Mouse (Mus musculus) neural tube, embryonic 12.5 days (tissue): ENCODE measurements around the gene Crcp. TPM values are rescaled to one million over a fixed set of nuclear protein-coding genes. Genes with fewer than 3 reads are reported as not detected.
"Not testable (repeated sequence)": the region's sequence is repeated elsewhere in the genome, so short reads cannot be mapped to it uniquely, and the experiment has no call there.

Experiments used
- ATAC-seq: fragments of 200-750 bp; cut with Nextera tagmentation; 2 replicates; pipeline ENCODE4 v1.8.0; 2017; ENCODE audit warnings: low read depth, mild to moderate bottlenecking, moderate TSS enrichment, moderate library complexity; ENCODE audit not compliant: low FRiP score
- H3K27ac ChIP-seq: fragments of 300-500 bp; sonication (generic); 2 replicates; pipeline ENCODE4 v1.5.1; 2016
- H3K27me3 ChIP-seq: fragments of 300-500 bp; sonication (generic); replicated peaks from 2 replicates; pipeline ENCODE4 v1.6.1; 2016; ENCODE audit warnings: mild to moderate bottlenecking
- H3K36me3 ChIP-seq: fragments of 300-500 bp; sonication (generic); 2 replicates; pipeline ENCODE4 v1.6.1; 2016; ENCODE audit warnings: mild to moderate bottlenecking
- H3K4me1 ChIP-seq: fragments of 300-500 bp; sonication (generic); 2 replicates; pipeline ENCODE4 v1.6.1; 2016
- H3K4me2 ChIP-seq: fragments of 300-500 bp; sonication (generic); replicated peaks from 2 replicates; pipeline ENCODE4 v1.6.1; 2016; ENCODE audit warnings: mild to moderate bottlenecking
- H3K4me3 ChIP-seq: fragments of 300-500 bp; sonication (generic); 2 replicates; pipeline ENCODE4 v1.5.1; 2016
- H3K9ac ChIP-seq: fragments of 300-500 bp; sonication (generic); 2 replicates; pipeline ENCODE4 v1.6.1; 2016; ENCODE audit warnings: mild to moderate bottlenecking
- H3K9me3 ChIP-seq: fragments of 300-500 bp; sonication (generic); 2 replicates; pipeline ENCODE4 v1.6.1; 2016; ENCODE audit warnings: mild to moderate bottlenecking
- WGBS: fragments of 180-500 bp; shearing (Covaris S2); methylation state at CpG from one replicate; pipeline ENCODE4 v1.1.7; 2016; 5-methylcytosine and 5-hydroxymethylcytosine counted together
- polyA plus RNA-seq: library from polyadenylated mRNA; unstranded; fragments of >200 nt; fragmentation: Nextera tagmentation; extraction: Ambion mirVana; gene quantifications from 2 replicates; pipeline ENCODE4 v1.2.1, GENCODE M21; 2016

The Crcp gene
- polyA plus RNA-seq, 1 experiment from 2014 or later = 65.3 TPM

DNA sequence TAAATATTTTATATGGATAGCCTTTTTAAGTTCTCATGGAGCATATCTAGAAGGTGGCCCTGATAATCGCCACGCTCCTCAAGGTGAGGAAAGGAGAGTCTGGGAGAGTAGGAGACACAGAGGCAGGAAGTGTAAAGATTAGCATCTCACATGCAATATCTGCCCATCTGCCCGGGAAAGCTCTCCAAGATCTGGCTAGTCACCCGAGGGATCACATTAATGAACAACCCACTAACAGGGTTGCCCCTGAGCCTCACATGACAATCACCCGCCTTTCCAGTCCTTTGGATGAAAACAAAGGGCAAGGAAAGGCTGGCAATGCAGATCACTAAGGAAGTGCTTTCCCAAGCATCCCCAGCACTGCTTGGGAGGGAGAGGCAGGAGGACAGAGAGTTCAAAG is 2.0 kb upstream of the Crcp start:
- ATAC-seq = no peak
- H3K4me2 ChIP-seq = no peak overlapping the region
- no peak overlapping the region for H3K4me3 ChIP-seq
- H3K27ac ChIP-seq = no peak overlapping the region
- H3K36me3 ChIP-seq = no peaks in the 10 kb centered on the region
- peaks cover 4% of the 10 kb centered on the region; the same call in 1 of the 2 replicates for H3K4me1 ChIP-seq
- WGBS = 77% methylated on average over 5 of the region's 5 CpGs
- H3K27me3 ChIP-seq = peaks cover 5% of the 10 kb centered on the region; the same call in 1 of the 2 replicates
- H3K9me3 ChIP-seq = no peaks in the 10 kb centered on the region
- no peak overlapping the region for H3K9ac ChIP-seq

DNA sequence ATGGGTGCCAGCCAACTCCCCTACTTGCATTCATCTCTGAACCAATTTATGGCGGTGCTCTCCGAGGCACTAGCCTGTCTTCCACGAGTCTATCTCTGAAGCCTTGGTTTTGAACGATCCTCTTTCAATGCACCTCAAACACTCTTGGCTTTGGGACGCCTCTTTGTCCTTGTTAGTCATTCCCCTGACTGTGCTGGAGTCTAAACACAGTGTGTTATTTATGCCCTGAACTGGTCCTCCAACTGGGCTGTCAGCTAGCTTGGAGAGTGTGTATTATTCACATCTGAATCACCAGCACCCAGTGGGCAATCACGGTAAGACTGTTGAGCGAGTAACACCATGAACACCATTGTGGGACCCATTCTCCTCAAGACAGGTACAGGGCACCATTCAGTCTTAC is 1.4 kb upstream of the Crcp start:
- Histone ChIP-seq H3K9ac (no peak overlapping the region), H3K4me3 (no peak overlapping the region), H3K4me2 (no peak overlapping the region), H3K36me3 (no peaks in the 10 kb centered on the region), H3K4me1 (peaks cover 4% of the 10 kb centered on the region; the same call in 1 of the 2 replicates), H3K27ac (no peak overlapping the region), H3K27me3 (peaks cover 5% of the 10 kb centered on the region; the same call in 1 of the 2 replicates), H3K9me3 (no peaks in the 10 kb centered on the region)
- ATAC-seq = no peak
- WGBS = 87% methylated on average over 7 of the region's 7 CpGs

DNA sequence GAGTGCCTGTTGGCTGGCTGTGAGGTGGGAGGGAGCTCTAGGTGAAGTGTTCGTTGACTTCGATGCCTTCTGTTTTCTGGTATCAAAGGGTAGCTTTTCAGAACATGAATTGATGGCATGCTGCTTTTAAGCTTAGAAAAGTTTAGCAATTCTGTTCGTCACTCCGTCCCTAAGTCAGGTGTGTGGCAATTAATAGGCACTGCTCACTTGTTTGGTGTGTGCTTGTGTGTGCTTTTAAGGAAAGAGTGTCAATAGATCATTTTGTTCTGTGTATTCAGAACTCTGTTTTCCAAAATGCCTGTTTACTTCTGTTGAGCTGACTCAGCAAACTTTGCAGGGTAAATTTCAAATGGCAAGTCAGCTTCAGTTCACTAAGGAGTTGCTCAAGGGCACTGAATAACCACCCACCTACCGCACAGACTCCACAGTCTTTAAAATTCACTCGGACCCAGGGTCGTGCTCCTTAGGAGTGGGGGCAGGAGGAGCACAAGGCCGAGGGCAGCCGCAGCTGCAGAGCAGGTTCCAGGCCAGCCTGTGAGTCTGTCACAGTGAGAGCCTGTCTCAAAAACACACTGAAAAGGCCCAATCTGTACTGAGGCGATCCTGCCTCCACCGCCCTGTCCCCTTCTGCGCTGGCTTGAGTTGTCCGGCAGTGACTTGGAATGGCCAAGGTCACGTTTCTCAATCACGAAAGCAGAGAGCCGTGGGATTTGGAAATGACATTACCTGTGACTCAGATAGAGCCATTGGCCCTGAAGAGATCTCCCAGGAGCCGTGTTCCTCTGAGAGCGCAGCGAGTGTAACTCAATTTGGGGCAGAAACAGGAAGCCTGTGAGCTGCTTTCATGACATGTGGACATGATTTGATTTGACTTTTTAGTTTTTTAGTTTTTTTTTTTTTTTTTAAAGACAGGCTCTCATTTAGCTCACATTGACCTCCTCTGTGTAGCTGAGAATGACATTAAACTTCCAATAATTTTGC is 2.6 kb downstream of the Crcp start:
- 0 out of 2 replicates have a peak, but pooled peaks cover 5% of the 10 kb centered on the region for H3K27me3 ChIP-seq
- ATAC-seq = no peak
- no peak overlapping the region for H3K4me2 ChIP-seq
- no peaks in the 10 kb centered on the region for H3K9me3 ChIP-seq
- H3K9ac ChIP-seq = no peak overlapping the region
- H3K27ac ChIP-seq = no peak overlapping the region
- H3K4me1 ChIP-seq = no peaks in the 10 kb centered on the region
- no peak overlapping the region for H3K4me3 ChIP-seq
- H3K36me3 ChIP-seq = peaks cover 10% of the 10 kb centered on the region; the same call in 1 of the 2 replicates
- WGBS = 95% methylated on average over 19 of the region's 19 CpGs

DNA sequence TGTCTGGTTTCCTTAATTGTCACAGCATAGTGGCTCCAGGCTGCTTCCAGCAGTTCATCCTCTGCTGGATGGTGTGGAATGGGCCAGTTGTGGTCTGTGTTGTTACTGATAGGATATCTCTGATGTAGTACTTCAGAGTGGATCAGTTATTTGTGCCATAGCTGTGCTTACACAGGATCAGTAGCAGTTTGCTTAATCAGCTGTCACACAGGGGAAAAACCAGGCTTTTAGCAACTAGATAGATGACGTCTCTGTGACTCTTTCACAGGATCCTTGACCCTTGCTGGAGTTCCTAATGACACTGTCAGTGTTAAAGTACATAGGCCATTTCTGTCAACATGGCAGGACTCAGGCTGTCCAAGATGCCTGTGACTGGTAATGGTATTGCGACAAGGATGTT is 4.8 kb downstream of the Crcp start:
- H3K9ac ChIP-seq = no peak overlapping the region
- WGBS = 90% methylated on average over 2 of the region's 2 CpGs
- H3K4me2 ChIP-seq = no peak overlapping the region

DNA sequence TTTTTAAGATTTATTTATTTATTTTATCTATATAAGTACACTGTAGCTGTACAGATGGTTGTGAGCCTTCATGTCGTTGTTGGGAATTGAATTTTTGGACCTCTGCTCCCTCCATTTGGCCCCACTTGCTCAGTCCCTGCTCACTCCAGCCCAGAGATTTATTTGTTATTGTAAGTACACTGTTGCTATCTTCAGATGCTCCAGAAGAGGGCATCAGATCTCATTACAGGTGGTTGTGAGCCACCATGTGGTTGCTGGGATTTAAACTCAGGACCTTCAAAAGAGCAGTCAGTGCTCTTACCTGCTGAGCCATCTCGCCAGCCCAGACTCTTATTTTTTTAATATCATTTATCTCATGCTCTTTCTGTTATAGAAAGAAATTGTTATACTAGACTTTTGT is 7.2 kb downstream of the Crcp start:
- H3K36me3 ChIP-seq = peaks cover 43% of the 10 kb centered on the region
- not testable (repeated sequence) for H3K4me1 ChIP-seq, H3K4me2 ChIP-seq, H3K9ac ChIP-seq, H3K27me3 ChIP-seq, H3K4me3 ChIP-seq, ATAC-seq, H3K27ac ChIP-seq, H3K9me3 ChIP-seq
- 73% methylated on average over 2 of the region's 2 CpGs for WGBS

More for the DNA sequence above, 4.8 kb downstream of the Crcp start:
- no peaks in the 10 kb centered on the region for H3K27me3 ChIP-seq
- peaks cover 26% of the 10 kb centered on the region for H3K36me3 ChIP-seq
- H3K27ac ChIP-seq = no peak overlapping the region
- H3K4me3 ChIP-seq = no peak overlapping the region
- ATAC-seq = no peak
- H3K9me3 ChIP-seq = no peaks in the 10 kb centered on the region
- H3K4me1 ChIP-seq = no peaks in the 10 kb centered on the region

DNA sequence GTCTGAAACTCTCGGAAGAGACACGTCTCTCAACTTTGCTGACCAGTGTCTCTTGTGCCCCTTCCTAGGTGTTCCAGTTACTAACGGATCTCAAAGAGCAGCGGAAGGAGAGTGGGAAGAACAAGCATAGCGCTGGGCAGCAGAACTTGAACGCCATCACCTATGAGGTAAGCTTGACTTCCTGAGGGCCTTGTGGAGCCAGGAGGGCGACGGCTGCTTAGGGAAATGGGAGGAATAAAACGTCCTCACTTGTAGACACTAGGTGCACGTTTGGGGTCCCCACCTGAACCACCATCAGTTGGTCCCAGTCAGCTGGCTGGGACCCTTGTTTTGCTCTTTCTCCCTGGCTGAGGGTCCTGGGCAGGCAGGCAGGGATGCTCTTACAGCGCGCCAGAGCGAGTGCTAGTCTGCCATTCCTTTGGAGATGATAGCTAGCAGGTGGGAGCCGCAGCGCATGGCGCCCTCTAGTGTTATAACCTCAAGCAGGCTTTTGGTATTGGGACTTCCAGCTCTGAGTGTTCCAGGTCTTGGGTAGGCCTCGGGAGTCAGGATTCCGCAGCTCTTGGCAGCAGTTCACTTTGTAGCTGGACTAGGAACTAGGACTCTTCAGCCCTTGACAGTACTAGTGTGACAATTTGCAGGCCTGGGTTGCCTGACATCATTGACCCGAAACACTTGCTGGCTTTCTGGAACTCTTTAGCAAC is 8.8 kb downstream of the Crcp start:
- peaks cover 58% of the 10 kb centered on the region for H3K36me3 ChIP-seq
- H3K27me3 ChIP-seq = no peaks in the 10 kb centered on the region
- no peak overlapping the region for H3K27ac ChIP-seq
- no peaks in the 10 kb centered on the region for H3K9me3 ChIP-seq
- no peaks in the 10 kb centered on the region for H3K4me1 ChIP-seq
- 66% methylated on average over 19 of the region's 19 CpGs for WGBS
- no peak overlapping the region for H3K9ac ChIP-seq
- ATAC-seq = no peak
- H3K4me3 ChIP-seq = no peak overlapping the region
- no peak overlapping the region for H3K4me2 ChIP-seq

DNA sequence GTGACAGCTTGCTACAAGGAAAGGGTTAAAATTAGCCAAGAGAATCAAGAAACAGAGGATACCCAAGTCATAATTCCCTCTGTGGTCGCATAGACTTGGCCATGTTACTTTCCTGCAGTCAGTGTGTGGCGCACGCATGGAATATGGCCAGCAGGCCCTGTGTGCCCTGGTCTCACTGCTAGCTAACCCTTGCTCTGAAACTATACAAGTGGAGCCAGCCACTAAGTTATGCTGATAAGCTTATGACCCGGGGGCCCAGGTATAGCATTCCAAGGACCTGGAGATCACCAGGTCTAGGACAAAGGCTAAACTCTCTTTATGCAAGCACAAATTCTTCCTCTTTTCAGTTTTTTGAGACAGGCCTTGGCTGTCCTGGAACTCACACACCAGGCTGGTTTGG is 11.7 kb downstream of the Crcp start:
- H3K27ac ChIP-seq = no peak overlapping the region
- no peak overlapping the region for H3K9ac ChIP-seq
- no peaks in the 10 kb centered on the region for H3K9me3 ChIP-seq
- H3K4me1 ChIP-seq = no peaks in the 10 kb centered on the region
- no peaks in the 10 kb centered on the region for H3K27me3 ChIP-seq
- 97% methylated on average over 4 of the region's 4 CpGs for WGBS
- H3K4me3 ChIP-seq = no peak overlapping the region
- H3K4me2 ChIP-seq = no peak overlapping the region
- peaks cover 78% of the 10 kb centered on the region for H3K36me3 ChIP-seq
- ATAC-seq = no peak

DNA sequence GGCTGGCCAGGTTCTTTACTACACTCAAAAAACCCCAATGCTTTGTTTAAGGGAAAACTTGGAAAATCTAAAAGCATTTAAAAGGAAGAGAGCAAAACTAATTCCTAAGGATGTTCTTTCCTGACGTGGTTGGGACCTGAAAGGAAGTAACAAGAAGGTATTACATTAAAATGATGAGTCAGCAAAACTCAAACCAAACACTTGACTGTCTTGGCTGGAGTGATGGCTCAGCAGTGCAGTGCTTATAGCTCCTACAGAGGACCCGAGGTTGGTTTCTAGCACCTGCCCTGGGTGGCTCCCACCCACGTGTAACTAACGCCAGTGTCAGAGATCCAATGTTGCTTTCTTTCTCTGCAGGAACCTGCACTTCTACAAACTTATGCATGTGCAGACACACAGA is 12.2 kb downstream of the Crcp start:
- Histone ChIP-seq H3K9me3 (no peaks in the 10 kb centered on the region), H3K36me3 (peaks cover 80% of the 10 kb centered on the region), H3K4me2 (no peak overlapping the region), H3K9ac (no peak overlapping the region), H3K27me3 (no peaks in the 10 kb centered on the region), H3K27ac (no peak overlapping the region), H3K4me3 (no peak overlapping the region), H3K4me1 (no peaks in the 10 kb centered on the region)
- 88% methylated on average over 4 of the region's 4 CpGs for WGBS
- ATAC-seq = no peak

DNA sequence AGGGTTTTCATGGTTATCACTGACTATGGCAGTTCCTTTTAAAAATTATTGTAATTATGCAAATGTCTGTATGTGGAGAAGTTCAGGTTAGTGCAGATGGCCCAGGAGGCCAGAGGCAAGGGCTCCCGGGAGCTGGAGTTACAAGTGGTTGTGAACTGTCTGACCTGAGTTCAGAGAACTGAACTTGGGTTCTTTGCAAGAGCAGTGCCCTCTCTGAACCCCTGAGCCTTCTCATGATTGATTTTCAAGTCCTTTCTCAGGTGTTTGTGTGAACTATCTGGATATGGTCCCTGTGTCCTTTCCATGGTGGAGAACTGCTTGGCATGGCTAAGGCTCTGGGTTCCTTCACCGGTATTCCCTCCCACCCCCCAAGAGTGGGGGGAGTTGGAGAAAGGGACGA is 14.7 kb downstream of the Crcp start:
- Histone ChIP-seq H3K27me3 (no peaks in the 10 kb centered on the region), H3K4me3 (no peak overlapping the region), H3K4me2 (no peak overlapping the region), H3K27ac (no peak overlapping the region), H3K36me3 (peaks cover 83% of the 10 kb centered on the region), H3K4me1 (no peaks in the 10 kb centered on the region), H3K9ac (no peak overlapping the region), H3K9me3 (no peaks in the 10 kb centered on the region)
- ATAC-seq = no peak
- 93% methylated on average over 3 of the region's 3 CpGs for WGBS

DNA sequence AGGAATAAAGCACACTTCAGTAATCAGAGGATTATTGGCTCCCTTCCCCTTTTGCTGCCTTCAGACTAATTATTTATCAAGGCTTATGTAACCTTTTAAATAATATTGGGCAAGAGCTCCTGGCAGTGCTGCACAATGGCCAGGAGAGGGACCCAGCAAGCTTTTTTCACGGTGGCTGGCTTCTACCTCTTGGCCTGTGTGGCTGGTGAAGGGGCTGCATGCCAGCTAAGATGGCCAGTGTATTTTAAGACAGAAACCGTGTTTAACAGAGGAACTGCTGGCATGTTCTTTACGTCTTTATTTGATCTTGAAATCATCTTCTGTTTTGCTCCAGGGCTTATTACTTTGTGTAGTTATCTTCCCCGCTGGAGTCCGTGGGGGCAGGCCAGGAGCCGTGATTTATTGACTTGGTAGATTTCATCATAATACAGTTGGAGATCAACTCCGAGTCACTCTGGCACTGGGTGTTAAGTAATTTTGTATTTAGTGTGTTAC is 15.2 kb downstream of the Crcp start:
- no peak overlapping the region for H3K9ac ChIP-seq
- no peaks in the 10 kb centered on the region for H3K9me3 ChIP-seq
- H3K4me2 ChIP-seq = no peak overlapping the region
- H3K27ac ChIP-seq = no peak overlapping the region
- no peak for ATAC-seq
- no peaks in the 10 kb centered on the region for H3K4me1 ChIP-seq
- H3K36me3 ChIP-seq = peaks cover 88% of the 10 kb centered on the region
- no peak overlapping the region for H3K4me3 ChIP-seq
- H3K27me3 ChIP-seq = no peaks in the 10 kb centered on the region
- WGBS = 83% methylated on average over 7 of the region's 7 CpGs

DNA sequence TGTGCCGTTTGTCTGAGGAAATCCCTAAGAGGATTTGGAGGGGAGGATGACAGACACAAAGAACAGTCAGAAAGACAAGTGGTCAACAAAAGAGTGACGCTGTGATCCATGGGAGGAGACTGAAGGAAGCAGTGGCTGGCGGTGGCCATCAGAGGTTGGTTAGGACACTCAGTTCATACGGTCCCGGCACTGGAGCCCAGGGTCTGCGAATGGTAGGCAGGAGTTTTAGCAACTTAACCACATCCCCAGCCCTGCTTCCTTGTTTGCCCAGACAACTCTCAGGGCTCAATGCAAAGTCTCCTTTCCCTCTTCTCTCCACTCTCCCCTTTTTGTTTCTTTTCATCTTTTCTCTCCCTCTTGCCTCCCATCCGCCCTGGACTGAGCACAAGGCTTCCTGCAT is 17.0 kb downstream of the Crcp start:
- ATAC-seq = no peak
- Histone ChIP-seq H3K4me2 (no peak overlapping the region), H3K4me3 (no peak overlapping the region), H3K27me3 (no peaks in the 10 kb centered on the region), H3K4me1 (no peaks in the 10 kb centered on the region), H3K27ac (no peak overlapping the region), H3K9ac (no peak overlapping the region), H3K36me3 (peaks cover 86% of the 10 kb centered on the region), H3K9me3 (no peaks in the 10 kb centered on the region)
- WGBS = 92% methylated on average over 7 of the region's 7 CpGs

DNA sequence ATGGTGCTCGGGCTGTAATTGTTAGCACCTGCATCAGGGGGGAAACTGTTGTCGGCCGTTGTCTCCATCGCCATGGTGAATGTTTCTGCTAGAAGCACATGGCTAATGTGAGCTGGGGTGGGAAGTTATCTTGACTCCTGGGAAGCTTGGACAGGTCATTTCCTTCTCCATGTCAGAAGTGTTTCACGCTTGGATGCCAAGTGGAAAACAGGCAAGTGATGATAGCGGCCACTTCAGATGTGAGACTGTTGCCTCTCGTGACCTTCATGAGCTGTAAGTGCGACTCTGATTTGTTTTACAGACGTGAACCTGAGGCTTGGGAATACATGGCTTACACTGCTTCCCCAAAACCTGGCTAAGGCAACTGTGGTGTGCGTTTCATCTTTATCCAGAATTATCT is 17.5 kb downstream of the Crcp start:
- ATAC-seq = no peak
- Histone ChIP-seq H3K4me2 (no peak overlapping the region), H3K27ac (no peak overlapping the region), H3K9ac (no peak overlapping the region), H3K4me1 (no peaks in the 10 kb centered on the region), H3K36me3 (peaks cover 87% of the 10 kb centered on the region), H3K9me3 (no peaks in the 10 kb centered on the region), H3K27me3 (no peaks in the 10 kb centered on the region), H3K4me3 (no peak overlapping the region)
- 88% methylated on average over 10 of the region's 10 CpGs for WGBS
